Mouse (Mus musculus) effector memory CD4-positive, alpha-beta T cell, adult 7 months (primary cell): Measurements from ENCODE around the gene Olfr1093. TPM values are rescaled to one million over a fixed set of nuclear protein-coding genes. Genes with fewer than 3 reads are reported as not detected.

Source experiments
- polyA plus RNA-seq: library from polyadenylated mRNA; unstranded; fragments of 100-300 nt; shearing (Covaris generic); gene quantifications from one replicate; pipeline ENCODE4 v1.2.1, GENCODE M21; 2017

Gene Olfr1093
- not detected for polyA plus RNA-seq

DNA sequence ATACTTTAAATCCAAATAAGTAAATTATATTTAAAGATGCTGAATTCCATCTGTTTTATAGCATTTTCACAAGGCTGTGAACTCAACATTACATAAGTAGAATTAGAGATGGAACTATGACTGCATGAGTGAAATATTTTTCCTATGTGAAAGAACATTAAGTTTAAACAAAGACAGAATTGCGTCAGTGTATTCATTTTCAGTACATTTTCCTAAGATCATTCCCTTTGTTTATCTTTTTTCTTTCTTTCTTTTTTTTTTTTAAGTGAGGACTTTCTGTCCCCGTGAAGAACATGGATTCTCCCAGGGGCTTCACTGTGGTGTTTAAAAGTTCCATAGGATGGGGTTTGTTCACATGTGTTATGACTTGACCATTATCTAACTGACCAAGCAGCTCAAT lies at the start of gene Olfr1093:
Gene Olfr1093, plus strand, starts transcription at position 301 of the 400 bp plus-strand sequence.

DNA sequence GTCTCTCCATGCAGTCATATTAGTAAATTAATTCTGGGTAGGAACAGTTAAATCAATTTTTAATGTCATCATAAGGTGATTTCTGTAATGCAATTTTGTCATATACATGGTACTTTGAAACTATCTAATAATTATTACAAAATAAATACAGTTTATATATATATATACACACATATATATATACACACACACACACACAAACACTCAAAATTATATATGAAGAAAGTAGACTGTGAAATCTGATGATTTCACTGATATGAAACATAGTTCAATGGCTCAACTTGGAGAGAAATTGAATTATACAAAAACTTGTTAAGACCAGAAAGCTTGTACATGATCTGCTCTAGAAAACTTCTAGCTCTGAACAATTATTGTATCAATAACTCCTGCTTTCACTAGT lies 48.7 kb upstream of the Olfr1093 start, which contains the start of gene Olfr1089:
Gene Olfr1089, minus strand, starts transcription at position 101 of the 400 bp plus-strand sequence.

DNA sequence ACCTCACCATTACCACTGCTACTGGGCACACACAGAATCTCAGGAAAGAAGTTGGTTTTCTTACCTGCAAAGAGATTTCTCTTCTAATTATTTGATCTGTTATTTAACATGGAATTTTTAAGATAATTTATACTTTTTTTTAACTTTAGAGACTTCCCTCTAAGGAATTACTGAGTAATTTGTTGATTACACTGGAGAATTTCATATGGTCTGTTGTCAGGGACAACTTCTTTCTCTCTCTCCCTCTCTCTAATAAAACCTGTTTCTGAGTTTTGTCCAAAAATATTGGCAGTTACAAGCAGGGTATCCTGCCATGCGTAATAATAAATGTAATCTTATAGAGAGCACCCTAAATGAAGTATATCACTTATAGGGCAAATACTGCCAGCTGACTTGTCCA lies 23.4 kb upstream of the Olfr1093 start, which contains the start of gene Olfr1090:
Gene Olfr1090, minus strand, starts transcription at position 101 of the 400 bp plus-strand sequence.

DNA sequence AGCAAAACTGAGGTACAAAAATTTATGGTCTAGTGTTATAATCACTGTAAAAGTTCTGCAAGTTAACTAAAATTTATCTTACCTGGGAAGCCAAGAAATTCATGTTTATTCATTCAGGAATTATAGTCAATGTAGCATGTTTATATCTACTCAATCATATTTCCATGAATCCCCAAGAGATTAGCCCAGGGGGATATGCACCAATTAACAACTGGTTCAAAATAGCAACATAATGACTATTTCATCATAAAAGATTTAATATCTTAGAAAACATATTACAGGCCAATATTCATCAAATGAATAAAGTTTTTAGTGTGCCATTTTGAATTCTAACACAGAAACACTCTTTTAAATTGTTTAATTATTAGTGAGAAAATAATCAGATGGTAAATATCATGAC lies 27.6 kb downstream of the Olfr1093 start, which contains the start of gene Olfr141:
Gene Olfr141, minus strand, starts transcription at position 101 of the 400 bp plus-strand sequence.

DNA sequence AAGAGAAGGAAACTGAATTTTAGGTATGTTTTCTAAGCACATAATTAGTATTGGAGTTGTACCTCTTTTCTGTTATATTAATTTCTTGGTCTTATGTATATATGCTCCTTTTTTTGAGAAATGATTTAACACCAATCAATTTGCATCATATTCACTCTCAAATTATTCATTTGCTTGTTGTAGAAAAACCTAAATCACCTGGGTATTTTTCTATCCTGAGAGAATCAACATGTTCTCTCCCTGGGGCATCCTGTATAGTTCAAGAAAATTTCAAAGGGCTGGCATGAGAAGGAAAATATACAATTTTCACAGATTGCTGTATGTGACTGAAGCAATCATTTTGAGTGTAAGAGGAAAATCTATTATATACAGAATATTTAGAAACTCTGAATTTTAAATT lies 42.1 kb downstream of the Olfr1093 start, which contains the start of gene Olfr1094:
Gene Olfr1094, plus strand, starts transcription at position 301 of the 400 bp plus-strand sequence.

Other genes with a start within 250 kb of the Olfr1093 start
- not detected for gene Olfr1079, start 240.0 kb upstream of the Olfr1093 start, polyA plus RNA-seq
- 0.24 TPM for gene Olfr1080, start 224.2 kb upstream of the Olfr1093 start, polyA plus RNA-seq
- gene Olfr1082, start 183.5 kb upstream of the Olfr1093 start, polyA plus RNA-seq: not detected
- not detected for gene Olfr1084, start 142.8 kb upstream of the Olfr1093 start, polyA plus RNA-seq
- gene Olfr1085, start 120.5 kb upstream of the Olfr1093 start, polyA plus RNA-seq: not detected
- not detected for gene Olfr1086, start 102.4 kb upstream of the Olfr1093 start, polyA plus RNA-seq
- not detected for gene Olfr1087, start 84.1 kb upstream of the Olfr1093 start, polyA plus RNA-seq
- gene Olfr1089, start 48.8 kb upstream of the Olfr1093 start, polyA plus RNA-seq: not detected
- 0.24 TPM for gene Olfr1090, start 23.5 kb upstream of the Olfr1093 start, polyA plus RNA-seq
- gene Olfr141, start 27.5 kb downstream of the Olfr1093 start, polyA plus RNA-seq: not detected
- gene Olfr1094, start 42.2 kb downstream of the Olfr1093 start, polyA plus RNA-seq: not detected
- gene Olfr1095, start 69.2 kb downstream of the Olfr1093 start, polyA plus RNA-seq: not detected
- gene Gm13723, start 92.3 kb downstream of the Olfr1093 start, polyA plus RNA-seq: 0.15 TPM
- not detected for gene Olfr1097, start 109.7 kb downstream of the Olfr1093 start, polyA plus RNA-seq
- not detected for gene Olfr1098, start 142.1 kb downstream of the Olfr1093 start, polyA plus RNA-seq
- gene Olfr1099, start 178.2 kb downstream of the Olfr1093 start, polyA plus RNA-seq: not detected
- not detected for gene Olfr1100, start 197.5 kb downstream of the Olfr1093 start, polyA plus RNA-seq
- gene Olfr1101, start 208.7 kb downstream of the Olfr1093 start, polyA plus RNA-seq: not detected
- gene Olfr1102, start 215.9 kb downstream of the Olfr1093 start, polyA plus RNA-seq: not detected
- gene Olfr1104, start 244.6 kb downstream of the Olfr1093 start, polyA plus RNA-seq: not detected